Mouse (Mus musculus) liver, adult 2 months (tissue): Measurements from ENCODE around the gene Braf.

Source experiments
- CTCF ChIP-seq: fragments of 200-500 bp; IDR thresholded peaks from 2 replicates; pipeline ENCODE4 v1.5.1; 2011; ENCODE audit warnings: low read depth, low read length, control low read depth
- POLR2A ChIP-seq: fragments of 200-500 bp; IDR thresholded peaks from 2 replicates; pipeline ENCODE4 v1.6.1; 2011; ENCODE audit warnings: low read length, control low read depth; ENCODE audit not compliant: insufficient read depth; ENCODE audit errors: extremely low read depth

DNA sequence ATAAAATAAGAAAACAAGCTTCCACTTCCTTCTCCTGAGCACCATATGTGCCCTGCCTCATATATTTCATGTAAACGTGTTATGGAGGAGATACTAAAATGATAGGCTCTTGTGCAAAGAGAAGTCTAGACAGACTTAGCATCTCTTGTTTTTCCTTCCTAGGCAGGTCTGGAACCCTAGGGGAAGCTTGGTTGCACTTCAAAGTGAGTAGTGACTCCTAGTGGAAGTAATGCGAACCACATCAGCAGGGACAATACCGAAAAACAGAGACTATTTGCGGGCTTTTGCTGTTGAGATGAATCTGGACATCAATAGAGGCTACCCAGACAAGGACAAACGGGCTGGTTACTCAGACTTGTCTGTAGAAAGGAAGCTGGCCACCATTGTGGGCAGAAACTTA lies 157.7 kb downstream of the Braf start:
- TF ChIP-seq CTCF (peak; percentile 22; the same call in 1 of the 2 replicates), POLR2A (no peak)
